Mouse (Mus musculus) liver, postnatal 0 days (tissue): ENCODE results near the gene 1600014C23Rik. TPM values are rescaled to one million over a fixed set of nuclear protein-coding genes. Genes with fewer than 3 reads are reported as not detected.

Experiments used
- ATAC-seq: fragments of 200-750 bp; cut with Nextera tagmentation; 2 replicates; pipeline ENCODE4 v1.8.0; 2017; ENCODE audit warnings: mild to moderate bottlenecking, moderate library complexity
- DNase-seq: peaks from one replicate; pipeline ENCODE4 v3.0.0-alpha.2; 2016
- H3K27ac ChIP-seq: fragments of 300-500 bp; sonication (generic); 2 replicates; pipeline ENCODE4 v1.5.1; 2014; ENCODE audit warnings: antibody characterized with exemption, moderate library complexity, mild to moderate bottlenecking, low read depth
- H3K27me3 ChIP-seq: fragments of 300-500 bp; sonication (generic); 2 replicates; pipeline ENCODE4 v1.6.1; 2014; ENCODE audit warnings: low read length, control low read depth, mixed read lengths; ENCODE audit not compliant: insufficient read depth
- H3K36me3 ChIP-seq: fragments of 300-500 bp; sonication (generic); replicated peaks from 2 replicates; pipeline ENCODE4 v1.6.1; 2014; ENCODE audit warnings: mild to moderate bottlenecking, control low read depth, low read length, moderate library complexity, mixed read lengths; ENCODE audit not compliant: insufficient read depth
- H3K4me1 ChIP-seq: fragments of 300-500 bp; sonication (generic); 2 replicates; pipeline ENCODE4 v1.6.1; 2014; ENCODE audit warnings: antibody characterized with exemption, mild to moderate bottlenecking, control low read depth; ENCODE audit not compliant: insufficient read depth
- H3K4me2 ChIP-seq: fragments of 300-500 bp; sonication (generic); 2 replicates; pipeline ENCODE4 v1.6.1; 2014; ENCODE audit warnings: low read depth, mild to moderate bottlenecking, low read length, moderate library complexity, mixed read lengths
- H3K4me3 ChIP-seq: fragments of 300-500 bp; sonication (generic); 2 replicates; pipeline ENCODE4 v1.5.1; 2014; ENCODE audit warnings: low read depth, low read length
- H3K9ac ChIP-seq: fragments of 300-500 bp; sonication (generic); replicated peaks from 2 replicates; pipeline ENCODE4 v1.6.1; 2014; ENCODE audit warnings: mild to moderate bottlenecking, moderate library complexity
- H3K9me3 ChIP-seq: fragments of 300-500 bp; sonication (generic); 2 replicates; pipeline ENCODE4 v1.6.1; 2016; ENCODE audit warnings: mild to moderate bottlenecking, control low read depth, low read length, mixed read lengths
- CTCF ChIP-seq: sonication (generic); IDR thresholded peaks from 2 replicates; pipeline ENCODE4 v1.5.1; 2016; ENCODE audit warnings: antibody characterized with exemption, low read depth
- EP300 ChIP-seq: IDR thresholded peaks from 2 replicates; pipeline ENCODE4 v1.6.1; 2016; ENCODE audit warnings: antibody characterized with exemption, low read depth, mild to moderate bottlenecking
- WGBS: fragments of 180-500 bp; shearing (Covaris S2); extraction: QIAGEN DNeasy Blood & Tissue Kit; methylation state at CpG from one replicate; pipeline ENCODE4 v1.1.7; 2014; ENCODE audit not compliant: insufficient replicate concordance; 5-methylcytosine and 5-hydroxymethylcytosine counted together
- polyA plus RNA-seq: library from polyadenylated mRNA; unstranded; fragments of >200 nt; fragmentation: Nextera tagmentation; extraction: Ambion mirVana; gene quantifications from 2 replicates; pipeline ENCODE4 v1.2.1, GENCODE M21; 2015

1600014C23Rik gene
- polyA plus RNA-seq, 1 experiment from 2014 or later = not detected

DNA sequence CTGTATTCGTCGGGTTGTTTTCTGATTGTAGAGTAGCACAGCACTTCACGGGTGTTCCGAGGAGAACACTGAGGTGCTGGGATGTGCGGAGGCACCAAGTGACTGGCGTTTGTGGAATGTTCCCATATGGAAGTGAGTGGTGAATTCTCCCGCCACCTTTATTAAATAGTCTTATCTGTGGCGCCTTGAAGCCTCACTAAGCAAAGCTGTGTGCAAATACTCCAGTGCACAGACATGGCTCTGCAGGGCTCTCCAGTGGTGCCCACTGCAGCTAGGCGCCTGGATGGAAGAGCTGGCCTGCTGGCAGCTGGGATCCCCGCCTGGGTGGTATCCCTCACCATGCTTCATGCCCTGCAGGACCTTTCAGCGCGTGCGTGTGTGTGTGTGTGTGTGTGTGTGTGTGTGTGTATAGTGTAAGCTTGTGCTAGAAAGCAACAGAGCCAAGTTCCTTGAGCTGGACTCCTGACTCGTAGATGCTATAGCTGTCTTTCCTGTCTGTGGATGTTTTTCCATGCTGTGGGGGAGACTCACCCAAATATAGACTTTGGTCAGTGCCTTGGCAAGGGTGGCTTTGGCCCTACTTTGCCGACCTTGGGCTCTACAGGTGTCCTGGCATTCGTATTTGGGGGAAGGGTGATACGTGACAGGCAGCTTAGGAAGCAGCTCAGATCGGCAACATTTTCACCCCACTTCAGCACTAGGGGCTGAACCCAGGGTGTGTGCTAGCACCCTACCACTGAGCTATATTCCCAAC, 39.7 kb downstream of the 1600014C23Rik start:
- DNase-seq = peak; percentile 47
- H3K27me3 ChIP-seq = no peaks in the 10 kb centered on the region
- TF ChIP-seq EP300 = no peak
- TF ChIP-seq CTCF = no peak
- H3K4me1 ChIP-seq = peaks cover 33% of the 10 kb centered on the region
- H3K36me3 ChIP-seq = peaks cover 7% of the 10 kb centered on the region; the same call in 1 of the 2 replicates
- peak; percentile 71 for ATAC-seq
- whole genome bisulfite sequencing = 62% methylated on average over 17 of the region's 18 CpGs
- H3K9me3 ChIP-seq = no peaks in the 10 kb centered on the region
- 0 out of 2 replicates have a peak overlapping the region, but pooled peaks have one; percentile 6 for H3K4me2 ChIP-seq
- H3K9ac ChIP-seq = no peak overlapping the region
- H3K27ac ChIP-seq = peak overlapping the region; percentile 70
- no peak overlapping the region for H3K4me3 ChIP-seq

DNA sequence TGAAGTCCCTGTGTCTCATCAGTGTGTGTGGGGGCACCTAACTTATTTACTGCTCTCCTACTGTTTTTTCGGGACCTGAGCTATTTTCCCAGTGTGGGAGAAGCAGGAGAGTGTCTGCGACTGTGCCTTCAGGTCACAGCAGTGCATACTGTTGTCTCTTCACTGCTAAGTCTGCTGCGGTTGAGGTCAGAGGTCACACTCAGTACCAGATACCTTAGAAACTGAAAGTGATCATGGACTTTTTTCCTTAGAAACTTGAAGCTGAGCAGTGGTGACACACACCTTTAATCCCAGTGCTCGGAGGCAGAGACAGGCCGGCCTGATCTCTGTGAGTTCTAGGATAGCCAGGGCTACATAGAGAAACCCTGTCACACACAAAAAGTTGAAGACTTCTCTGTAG, 41.5 kb downstream of the 1600014C23Rik start:
- no peaks in the 10 kb centered on the region for H3K27me3 ChIP-seq
- ATAC-seq (no peak), DNase-seq (no peak)
- H3K9me3 ChIP-seq = no peaks in the 10 kb centered on the region
- no peak overlapping the region for H3K4me3 ChIP-seq
- TF ChIP-seq CTCF (no peak), EP300 (no peak)
- 0 out of 2 replicates have a peak, but pooled peaks cover 5% of the 10 kb centered on the region for H3K36me3 ChIP-seq
- H3K27ac ChIP-seq = peak overlapping the region; percentile 70
- WGBS = 56% methylated on average over 5 of the region's 5 CpGs
- peaks cover 40% of the 10 kb centered on the region for H3K4me1 ChIP-seq
- H3K4me2 ChIP-seq = no peak overlapping the region
- H3K9ac ChIP-seq = no peak overlapping the region

DNA sequence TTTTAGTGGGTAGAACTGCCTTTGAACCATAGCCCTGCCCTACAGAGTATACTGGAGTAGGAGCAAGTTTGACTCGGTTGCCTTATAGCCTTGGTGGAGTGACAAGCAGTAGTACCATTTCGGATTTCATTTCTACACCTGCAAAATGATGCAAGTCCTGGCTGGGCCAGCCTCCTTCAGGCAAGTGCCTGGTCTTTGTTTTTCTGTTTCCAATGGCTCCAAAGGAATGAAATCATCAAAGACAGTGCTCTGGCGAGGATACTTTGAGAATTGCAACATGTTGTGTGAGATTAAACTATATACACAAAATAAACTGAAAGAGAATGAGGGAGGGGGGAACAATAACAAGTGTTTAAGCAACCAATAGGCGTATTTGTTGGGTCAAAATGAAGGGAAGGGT, 43.6 kb downstream of the 1600014C23Rik start:
- Histone ChIP-seq H3K27ac (no peak overlapping the region), H3K27me3 (no peaks in the 10 kb centered on the region), H3K9ac (no peak overlapping the region), H3K36me3 (0 out of 2 replicates have a peak, but pooled peaks cover 3% of the 10 kb centered on the region), H3K4me3 (no peak overlapping the region), H3K4me1 (peaks cover 38% of the 10 kb centered on the region), H3K4me2 (no peak overlapping the region), H3K9me3 (no peaks in the 10 kb centered on the region)
- TF ChIP-seq EP300 (no peak), CTCF (no peak)
- ATAC-seq = no peak
- WGBS = 86% methylated on average over 4 of the region's 4 CpGs
- no peak for DNase-seq

DNA sequence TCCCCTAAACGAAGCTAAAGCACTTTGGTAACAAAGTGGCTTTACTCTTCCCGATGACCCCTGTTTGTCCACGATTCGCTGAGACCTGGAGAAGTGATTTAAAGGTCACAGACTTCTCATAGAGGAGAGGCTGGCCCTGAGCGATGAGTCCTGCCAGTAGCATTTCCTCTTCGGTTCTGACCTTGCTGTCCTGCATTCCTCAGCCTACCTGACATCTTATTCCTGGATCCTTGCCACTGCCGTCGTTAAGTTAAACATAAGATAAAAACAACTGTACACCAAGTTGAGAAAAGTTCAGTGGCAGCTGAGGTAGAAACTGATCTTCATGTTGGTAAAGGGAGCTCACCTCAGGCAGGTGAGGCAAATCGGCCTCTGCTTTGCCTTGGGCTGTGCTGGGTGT, 44.5 kb downstream of the 1600014C23Rik start:
- peaks cover 44% of the 10 kb centered on the region for H3K4me1 ChIP-seq
- no peak overlapping the region for H3K4me2 ChIP-seq
- H3K4me3 ChIP-seq = no peak overlapping the region
- H3K9me3 ChIP-seq = no peaks in the 10 kb centered on the region
- no peak for TF ChIP-seq EP300
- TF ChIP-seq CTCF = no peak
- no peaks in the 10 kb centered on the region for H3K27me3 ChIP-seq
- 83% methylated on average over 9 of the region's 9 CpGs for WGBS
- DNase-seq = no peak
- H3K27ac ChIP-seq = no peak overlapping the region
- 0 out of 2 replicates have a peak, but pooled peaks cover 3% of the 10 kb centered on the region for H3K36me3 ChIP-seq
- H3K9ac ChIP-seq = no peak overlapping the region
- no peak for ATAC-seq

DNA sequence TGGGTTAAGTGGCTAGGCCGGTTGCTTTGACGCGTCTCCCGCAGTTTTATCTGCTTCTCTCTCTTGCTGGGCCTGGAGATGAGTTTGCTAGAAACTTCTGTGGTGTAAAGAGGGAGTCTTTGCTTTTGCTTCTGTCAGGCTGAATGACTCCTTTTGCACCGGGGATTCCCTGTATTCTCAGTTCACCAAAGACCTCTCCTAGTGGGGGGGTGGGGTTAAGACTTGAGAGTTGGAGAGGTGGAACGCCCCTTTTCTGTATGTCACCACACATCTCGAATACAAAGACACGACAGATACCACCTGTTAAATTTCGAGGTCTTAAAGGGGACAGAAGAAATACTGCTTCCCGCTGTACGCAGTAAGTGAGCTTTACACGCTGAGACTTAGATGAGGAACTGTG, 46.9 kb downstream of the 1600014C23Rik start, which contains the start of gene Tmem63b:
Gene Tmem63b (minus strand): TSS at position 190 of the 400 bp plus-strand sequence.
- H3K4me2 ChIP-seq = peak within 1 kb of the TSS; percentile 100
- H3K4me3 ChIP-seq = peak within 1 kb of the TSS; percentile 94
- TF ChIP-seq CTCF (no peak), EP300 (no peak)
- peak within 1 kb of the TSS; percentile 94 for H3K9ac ChIP-seq
- 4% methylated on average over 12 of the region's 12 CpGs for WGBS
- DNase-seq (no peak), ATAC-seq (peak; percentile 20)
- peaks cover 22% of the 10 kb centered on the region for H3K4me1 ChIP-seq
- 0 out of 2 replicates have a peak, but pooled peaks cover 3% of the 10 kb centered on the region for H3K36me3 ChIP-seq
- H3K27me3 ChIP-seq = no peaks in the 10 kb centered on the region
- H3K9me3 ChIP-seq = no peaks in the 10 kb centered on the region
- H3K27ac ChIP-seq = peak within 1 kb of the TSS; percentile 79

DNA sequence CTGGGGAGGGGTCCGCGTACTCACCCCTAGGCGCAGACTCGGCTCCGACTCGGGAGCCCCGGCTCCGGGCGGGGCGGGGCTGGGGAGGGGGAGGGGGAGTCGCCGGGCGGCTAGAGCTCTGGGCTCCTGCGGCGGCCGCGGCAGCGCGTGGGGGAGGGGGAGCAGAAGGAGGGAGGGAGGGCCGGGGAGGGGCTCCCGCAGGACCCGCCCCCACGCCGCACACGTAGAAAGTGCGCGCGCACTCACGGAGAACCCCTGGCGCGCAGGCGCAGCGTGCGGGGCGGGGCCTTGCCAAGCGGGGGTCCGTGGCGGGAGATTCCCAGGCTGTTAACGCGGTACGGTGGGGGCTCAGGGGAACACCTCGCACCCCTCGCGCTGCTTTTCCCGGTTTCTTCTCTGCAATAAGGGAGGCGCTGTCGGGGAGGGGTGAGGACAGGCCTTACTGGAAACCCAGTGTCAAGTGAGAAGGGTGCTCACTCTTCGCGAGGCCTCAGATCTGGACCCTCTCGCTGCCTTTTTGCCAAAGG, 47.5 kb downstream of the 1600014C23Rik start, which contains the start of gene Mrpl14:
Gene Mrpl14 (plus strand): TSS at position 230 of the 527 bp plus-strand sequence.
- Histone ChIP-seq H3K9me3 (no peaks in the 10 kb centered on the region), H3K36me3 (0 out of 2 replicates have a peak, but pooled peaks cover 3% of the 10 kb centered on the region), H3K9ac (peak within 1 kb of the TSS; percentile 94), H3K27ac (peak within 1 kb of the TSS; percentile 79), H3K27me3 (no peaks in the 10 kb centered on the region), H3K4me2 (peak within 1 kb of the TSS; percentile 100), H3K4me1 (peaks cover 21% of the 10 kb centered on the region), H3K4me3 (peak within 1 kb of the TSS; percentile 94)
- 1% methylated on average over 41 of the region's 50 CpGs for WGBS
- peak; percentile 89 for ATAC-seq
- DNase-seq = peak; percentile 96
- TF ChIP-seq CTCF (0 out of 2 replicates have a peak, but pooled peaks have one; percentile 12), EP300 (no peak)
